Mouse (Mus musculus) embryo, embryonic 11 days (tissue): Measurements from ENCODE around the gene Mcur1.

Experiments used
- DNase-seq: peaks from one replicate; pipeline ENCODE4 v3.0.0-alpha.2; 2015

The Mcur1 gene

DNA sequence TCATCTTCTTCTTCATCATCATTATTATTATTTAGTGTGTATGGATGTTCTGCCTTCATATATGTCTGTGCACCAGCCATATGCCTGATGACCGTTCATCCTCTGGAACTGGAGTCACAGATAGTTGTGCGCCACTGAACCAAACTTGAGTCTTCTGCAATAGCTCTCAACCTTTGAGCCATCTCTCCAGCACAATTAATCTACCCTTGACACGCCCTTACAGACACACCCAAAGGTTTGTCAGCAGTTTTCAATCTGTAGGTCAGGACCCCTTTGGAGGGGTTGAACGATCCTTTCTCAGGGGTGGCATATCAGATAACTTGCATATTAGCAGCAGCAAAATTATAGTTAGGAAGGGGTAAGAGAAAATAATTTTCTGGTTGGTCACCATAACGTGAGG, 4.7 kb upstream of the Mcur1 start:
- no peak for DNase-seq

DNA sequence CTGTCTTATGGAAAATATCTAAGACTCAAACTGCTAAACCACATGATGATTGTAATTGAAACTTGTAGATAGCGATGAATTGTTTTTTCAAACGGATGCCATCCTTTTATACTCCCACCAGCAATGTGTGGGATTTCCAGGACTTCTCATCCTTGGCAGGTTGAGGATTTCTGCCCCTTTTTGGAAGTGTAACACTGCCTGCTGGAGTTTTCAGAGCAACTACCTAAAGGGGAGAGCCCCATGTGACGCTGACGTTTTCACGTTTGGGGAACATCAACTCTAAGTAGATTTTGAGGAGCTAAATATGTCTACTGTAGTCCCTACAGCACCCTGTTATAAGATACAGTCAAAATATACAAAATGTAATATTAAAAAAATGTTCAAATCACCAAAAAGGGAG, 2.7 kb upstream of the Mcur1 start:
- no peak for DNase-seq

DNA sequence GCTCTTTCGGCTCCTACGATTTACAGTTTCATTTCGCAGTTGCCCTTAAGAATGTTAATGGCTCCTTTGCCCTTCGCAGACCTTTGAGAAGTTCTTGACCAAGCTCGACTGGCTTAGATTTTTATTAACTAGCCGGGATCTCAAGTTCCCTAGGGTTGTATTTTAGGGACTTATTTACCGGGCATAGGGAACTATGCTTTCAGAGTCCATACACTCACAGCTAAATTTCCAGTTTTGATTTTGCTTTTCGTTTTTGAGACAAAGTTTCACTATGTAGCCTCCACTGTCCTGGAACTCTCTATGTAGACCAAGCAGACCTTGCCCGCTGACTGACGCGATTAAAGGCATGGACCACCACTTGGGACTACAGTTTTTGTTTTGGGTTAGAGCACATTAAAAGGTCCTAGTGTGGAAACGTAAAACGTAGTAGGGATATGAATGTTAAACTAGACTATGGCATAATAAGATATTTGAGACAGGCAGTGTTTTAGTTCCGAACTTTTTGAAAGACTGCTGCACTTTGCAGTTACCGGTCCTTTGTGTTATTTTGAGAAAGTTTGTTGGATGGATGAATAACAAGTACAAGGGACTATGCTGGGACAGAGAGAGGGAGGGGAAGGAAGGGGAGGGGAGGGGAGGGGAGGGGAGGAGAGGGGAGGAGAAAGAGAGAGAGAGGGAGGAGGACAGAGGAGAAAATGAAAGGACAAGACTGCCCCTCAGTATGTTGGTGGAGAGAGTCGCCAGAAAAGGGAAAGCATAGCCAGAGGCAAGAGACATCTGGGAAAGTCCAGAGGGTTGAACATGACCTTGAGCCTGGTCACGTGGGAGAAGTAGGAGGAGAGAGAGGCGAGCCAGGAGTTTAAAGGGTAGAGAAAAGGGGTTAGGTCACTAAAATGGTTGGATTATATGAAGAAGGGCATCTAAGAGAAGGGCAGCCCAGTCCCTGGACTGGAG, 744 bp upstream of the Mcur1 start:
- DNase-seq: peak; percentile 54

DNA sequence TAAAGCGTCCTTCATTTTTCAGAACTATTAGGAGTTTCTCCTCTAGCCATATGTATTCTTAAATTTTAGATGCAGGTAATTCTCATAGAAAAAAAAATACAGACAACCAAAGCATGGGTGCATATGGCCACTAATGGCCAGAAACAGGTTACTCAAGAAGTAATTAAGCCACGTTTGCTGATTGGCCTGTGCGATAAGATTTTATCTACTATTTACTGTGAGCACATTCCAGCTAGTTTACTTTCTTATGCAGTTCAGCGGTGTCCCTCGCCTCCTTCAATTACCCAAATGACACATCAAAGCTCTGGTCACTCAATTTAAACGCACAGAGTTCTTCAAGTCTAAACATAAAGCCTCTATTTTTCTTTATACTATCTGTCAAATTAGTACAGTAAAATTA, 1.0 kb downstream of the Mcur1 start:
- no peak for DNase-seq

DNA sequence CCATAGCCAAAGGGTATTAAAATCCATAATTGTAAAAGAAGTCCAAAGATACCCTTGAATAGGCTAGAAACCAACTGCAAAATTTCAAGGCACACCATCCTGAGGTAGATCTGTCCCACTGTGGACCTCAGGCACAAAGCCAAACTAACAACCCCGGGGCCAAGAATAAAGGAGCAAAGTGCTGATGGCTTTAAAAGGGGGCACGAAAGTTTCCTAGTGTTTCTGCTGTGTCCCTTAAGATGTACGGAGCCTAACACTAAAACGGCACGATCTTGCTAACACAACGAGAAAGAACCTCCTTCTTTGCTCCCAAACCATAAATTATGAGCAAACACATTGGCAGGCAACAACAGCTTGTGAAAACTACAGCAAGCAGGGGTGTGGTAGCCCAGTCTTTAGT, 1.6 kb downstream of the Mcur1 start:
- no peak for DNase-seq

DNA sequence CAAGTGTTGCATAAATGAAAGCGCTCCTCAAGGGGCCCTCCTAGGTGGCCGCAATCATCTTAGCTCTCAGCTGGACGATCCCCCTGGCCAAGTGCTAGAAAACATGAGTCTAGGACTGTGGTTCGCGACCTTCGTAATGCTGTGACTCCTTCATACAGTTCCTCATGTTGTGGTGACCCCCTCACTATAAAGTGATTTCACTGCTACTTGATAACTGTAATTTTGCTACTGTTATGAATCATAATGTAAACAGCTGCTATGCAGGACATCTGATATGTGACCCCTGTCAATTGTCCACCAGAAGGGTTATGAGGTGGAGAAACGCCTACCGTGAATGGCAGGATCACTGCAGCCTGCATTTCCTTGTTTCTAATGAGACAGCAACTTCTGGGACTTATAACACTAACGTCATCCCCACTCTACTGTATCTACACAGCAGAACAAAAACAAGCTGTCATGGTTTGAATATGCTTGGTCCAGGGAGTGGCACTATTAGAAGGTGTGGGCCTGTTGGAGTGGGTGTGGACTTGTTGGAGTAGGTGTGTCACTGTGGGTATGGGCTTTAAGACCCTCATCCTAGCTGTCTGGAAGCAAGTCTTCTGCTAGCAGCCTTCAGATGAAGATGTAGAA, 3.0 kb downstream of the Mcur1 start:
- DNase-seq: no peak

DNA sequence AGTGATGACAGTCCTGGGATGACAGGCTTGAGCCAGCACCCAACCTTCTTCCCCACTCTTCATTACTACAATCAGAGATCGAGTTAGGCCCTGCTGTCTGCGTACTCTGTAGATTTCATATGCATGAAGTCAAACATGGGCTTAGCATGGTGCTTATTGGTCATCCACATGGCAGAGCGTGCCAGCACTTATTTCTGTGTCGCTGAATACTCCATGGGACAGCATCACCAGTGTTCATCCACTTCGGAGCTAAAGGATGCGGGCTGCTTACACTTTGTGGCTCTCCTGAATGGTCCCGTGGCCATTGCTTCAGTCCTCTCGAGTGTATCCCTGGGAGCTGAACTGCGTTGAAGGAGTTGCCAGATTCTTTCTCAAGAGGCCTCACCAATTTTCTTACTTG, 4.7 kb downstream of the Mcur1 start:
- no peak for DNase-seq

DNA sequence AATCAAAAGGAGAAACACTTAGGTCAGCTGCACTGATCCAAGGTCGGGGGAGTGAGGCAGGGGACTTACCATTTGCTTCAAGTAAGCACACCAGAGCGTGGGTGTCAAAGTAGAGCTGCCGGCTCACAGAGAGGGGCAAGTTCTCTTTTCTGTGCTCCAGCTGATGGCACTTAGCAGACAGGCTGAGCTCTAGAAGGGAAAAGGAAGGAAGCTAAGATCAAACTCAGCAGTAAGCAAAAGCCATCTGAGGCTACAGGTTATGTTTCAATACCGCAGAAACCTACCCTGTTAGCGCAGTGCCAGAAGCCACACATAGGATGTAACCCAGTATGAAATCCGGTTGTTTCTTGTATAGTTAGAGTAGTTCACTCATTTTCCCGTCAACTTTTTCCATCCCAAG, 5.2 kb downstream of the Mcur1 start:
- no peak for DNase-seq

DNA sequence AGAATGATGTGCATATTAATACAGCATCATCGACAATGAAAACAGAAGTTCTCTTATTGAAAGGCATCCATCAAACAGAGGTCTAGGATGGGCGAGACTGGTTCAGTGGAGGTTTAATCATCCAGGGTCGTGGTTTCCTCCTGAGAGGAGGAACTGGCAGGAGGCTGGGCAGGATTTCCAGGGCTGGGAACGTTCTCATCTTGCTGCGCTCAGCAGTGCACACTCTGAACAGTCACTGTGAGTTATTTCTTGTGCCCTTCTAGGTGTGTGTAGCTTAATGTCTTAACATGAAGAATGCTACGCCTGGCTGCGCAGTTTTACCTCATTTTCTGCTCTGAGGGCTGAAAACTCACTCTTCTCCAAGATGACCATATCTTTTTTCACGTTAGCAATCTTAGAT, 9.3 kb downstream of the Mcur1 start:
- DNase-seq: no peak

DNA sequence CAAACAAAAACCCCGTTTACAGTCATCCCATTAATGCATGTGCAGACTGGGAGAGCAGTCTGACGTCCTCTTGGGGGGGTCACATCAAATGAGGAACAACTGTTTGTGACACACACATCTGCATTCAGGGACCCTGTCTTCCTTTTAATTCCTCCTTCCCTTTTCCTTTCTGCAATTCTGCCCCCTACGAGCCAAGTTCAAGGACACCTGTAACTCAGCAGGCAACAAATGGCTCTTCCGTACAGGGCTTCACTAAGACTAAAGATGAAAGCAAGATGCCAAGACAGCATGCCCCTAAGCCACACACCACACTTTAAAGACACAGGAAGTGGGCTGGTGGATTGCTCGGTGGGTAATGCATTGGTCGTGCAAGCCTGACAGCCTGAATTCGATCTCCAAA, 10.1 kb downstream of the Mcur1 start:
- no peak for DNase-seq

DNA sequence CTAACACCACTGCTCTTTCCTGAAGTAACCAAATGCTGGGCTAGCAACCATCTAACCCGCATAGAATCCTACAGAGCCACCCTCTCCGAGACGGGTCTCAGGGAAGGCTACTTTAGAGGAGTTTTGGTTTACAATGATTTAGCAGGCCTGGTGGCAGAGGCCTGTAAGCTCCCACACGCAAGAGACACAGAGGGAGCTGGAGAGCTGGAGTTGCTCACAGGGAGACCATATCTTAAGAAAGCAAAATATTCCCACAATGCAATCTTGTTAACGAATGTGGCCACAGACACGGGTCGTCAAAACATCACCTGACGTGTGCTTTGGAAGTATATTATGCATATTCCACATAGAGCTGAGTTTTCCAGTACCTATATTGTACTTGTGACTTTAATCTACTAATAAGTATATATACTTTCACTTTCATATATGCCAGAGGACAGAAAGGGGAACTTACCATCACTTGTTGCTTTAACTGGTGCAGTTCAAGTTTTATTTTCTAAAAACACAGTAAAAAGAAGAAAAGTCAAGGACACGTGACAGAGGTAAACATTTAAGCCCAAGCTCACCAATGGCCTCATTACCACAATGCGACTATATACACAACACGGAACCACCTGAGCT, 10.8 kb downstream of the Mcur1 start:
- no peak for DNase-seq

DNA sequence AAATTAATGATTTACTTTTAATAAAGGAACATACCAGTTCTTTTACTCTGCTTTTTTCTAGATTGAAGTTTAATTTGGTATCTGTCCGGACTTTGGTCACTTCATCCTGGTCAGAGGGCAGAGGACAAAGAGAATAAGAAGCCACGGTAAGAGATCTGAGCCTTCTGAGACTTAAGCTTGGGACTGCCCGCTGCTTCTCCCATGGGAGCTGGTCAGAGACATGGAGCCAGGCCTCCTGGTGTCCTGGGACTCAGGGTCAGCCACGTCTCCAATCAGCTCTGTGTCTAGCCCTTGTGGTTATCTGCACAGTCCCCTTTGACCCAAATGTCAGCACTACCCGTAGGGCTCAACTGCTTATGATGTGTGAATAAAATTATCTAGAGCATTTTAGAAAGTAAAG, 11.4 kb downstream of the Mcur1 start:
- DNase-seq: no peak

DNA sequence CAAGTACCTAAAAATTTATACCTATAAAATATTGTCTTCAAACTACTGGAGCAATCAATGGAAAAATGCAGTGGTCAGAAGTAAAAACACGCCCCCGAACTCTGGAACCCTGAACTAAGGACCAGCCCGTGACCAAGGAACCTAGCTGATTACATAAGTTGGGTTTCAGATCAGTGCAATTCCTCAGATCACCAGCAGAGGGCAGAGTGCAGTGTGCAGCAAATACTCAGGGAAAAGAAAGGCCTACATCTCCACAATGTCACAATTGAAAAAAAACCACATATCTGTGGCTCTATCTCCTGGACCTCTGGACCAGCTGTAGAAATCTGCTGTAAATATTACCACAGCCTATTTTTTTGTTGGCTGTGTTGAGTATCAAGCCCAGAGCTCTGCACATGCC, 13.1 kb downstream of the Mcur1 start:
- peak; percentile 77 for DNase-seq

DNA sequence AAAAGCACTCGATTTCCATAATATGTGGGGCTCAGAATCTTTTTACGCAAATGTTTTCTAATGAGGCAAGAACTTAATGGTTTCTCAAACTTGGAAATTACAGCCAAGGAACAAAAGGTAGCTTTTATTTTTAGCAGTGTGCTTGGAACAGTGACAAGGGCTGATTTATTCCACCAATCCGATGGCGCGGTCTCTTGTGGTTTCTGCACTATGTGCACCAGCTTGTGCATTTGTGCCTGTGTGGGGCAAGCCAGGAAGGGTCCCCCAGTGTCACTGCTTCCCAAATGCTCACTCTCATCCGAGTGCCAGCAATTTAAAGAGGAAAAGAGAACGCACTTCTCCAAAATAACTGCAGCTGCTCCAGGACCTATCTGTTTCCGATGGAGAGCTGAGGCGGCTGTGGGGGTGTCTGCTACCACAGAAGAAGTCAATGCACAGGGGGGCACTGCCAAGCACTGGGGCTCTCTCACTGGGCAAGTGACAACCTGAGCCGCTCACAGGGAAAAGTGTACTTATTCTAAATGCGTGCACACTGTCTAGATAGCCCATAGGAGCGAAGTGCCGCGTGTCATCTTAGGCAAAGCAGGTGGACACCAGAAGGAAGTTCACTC, 19.7 kb downstream of the Mcur1 start:
- no peak for DNase-seq

DNA sequence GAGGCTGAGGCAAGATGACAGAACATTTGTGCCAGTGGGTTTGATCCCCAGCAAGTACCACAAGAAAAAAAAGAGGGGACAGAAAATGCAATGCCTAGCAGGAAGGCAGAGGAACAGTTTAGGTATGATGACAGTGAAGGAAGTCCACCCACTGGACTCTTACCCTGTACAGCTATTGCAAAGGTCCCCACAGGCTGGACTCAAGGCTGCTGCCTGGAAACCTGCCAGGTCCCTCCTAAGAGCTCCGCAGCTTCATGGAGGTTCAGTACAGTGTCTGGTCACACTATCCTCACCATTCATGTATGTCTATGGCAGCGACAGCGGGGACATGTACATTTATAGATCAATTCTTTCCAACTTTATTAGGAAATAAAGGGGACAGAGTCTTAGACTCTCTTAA, 20.6 kb downstream of the Mcur1 start:
- DNase-seq: no peak

DNA sequence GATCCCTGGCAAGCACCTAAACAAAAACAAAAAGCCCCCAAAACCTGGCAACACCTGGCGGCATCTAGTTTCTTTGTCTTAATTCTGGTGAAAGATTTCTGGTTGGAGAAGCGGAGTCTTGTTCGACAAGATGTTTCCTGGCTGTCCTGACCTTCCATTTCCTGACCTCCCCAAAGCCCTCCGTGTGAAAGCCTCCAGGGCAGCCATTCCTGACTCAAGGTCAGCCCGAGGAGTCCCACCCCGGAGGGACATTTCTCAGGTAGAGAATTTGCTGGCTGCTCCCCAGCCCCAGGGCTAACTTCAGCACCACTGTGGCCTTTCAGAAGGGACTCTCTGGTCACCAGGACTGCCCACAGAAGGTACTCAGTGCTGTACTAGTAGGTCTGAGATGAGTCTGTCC, 22.1 kb downstream of the Mcur1 start:
- DNase-seq: no peak

DNA sequence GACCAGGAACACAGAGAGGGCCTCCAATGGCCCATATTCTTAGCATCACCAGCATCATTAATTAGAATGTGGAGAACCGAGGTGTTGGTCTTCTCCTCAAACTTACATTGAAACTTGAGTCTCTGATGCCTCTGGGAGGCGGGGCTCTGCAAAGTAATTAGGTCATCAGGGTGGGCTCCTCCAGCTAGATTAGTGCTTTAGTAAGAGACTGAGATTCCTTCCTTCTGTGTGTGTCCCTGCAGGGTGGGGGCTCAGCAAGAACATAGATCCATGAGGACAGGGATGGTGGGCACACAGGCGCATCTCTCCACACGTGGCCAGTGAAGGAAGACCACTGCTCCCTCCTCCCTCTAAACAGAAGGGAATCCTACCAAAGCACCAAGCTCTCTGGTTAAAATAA, 26.0 kb downstream of the Mcur1 start:
- DNase-seq: no peak

DNA sequence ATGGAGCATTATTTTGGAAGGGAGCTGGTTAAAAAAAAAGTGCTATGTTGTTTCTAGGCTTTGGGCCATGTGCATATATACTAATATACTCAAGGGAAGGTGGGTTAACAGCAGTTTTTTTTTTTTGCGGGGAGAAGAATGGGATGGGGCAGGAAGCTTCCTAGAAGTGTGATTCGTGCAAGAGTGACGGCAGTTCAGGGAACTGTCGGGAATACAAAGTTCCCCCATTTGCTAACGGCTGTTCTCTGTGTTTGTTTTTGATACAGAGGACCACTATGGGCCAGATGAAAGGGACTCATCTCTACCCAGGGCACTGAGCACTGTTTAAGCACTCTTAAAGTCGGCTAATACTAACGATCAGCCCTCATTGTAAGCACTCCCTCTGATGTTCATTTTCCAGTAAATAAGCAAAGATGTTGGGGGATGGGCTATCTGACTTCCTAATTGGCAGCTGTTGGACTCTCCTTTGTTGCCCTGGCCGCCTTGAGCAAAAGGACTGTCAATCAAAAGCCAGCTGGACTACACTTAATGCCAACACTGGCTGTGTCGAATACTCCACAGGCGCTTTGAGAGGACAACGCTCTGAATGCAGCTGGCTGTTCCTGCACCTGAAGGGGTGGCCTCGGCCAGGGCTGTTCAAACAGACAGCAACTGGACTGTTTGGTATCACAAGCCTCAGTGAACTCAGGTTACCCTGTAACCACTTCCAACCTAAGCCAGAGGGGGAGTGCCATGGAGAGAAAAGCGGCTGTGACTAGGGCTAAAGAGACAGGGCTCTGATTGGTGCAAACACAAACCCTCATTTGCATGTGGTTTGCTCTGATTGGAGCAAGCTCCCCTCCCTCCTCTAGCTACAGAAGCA, 28.9 kb downstream of the Mcur1 start:
- peak; percentile 85 for DNase-seq

DNA sequence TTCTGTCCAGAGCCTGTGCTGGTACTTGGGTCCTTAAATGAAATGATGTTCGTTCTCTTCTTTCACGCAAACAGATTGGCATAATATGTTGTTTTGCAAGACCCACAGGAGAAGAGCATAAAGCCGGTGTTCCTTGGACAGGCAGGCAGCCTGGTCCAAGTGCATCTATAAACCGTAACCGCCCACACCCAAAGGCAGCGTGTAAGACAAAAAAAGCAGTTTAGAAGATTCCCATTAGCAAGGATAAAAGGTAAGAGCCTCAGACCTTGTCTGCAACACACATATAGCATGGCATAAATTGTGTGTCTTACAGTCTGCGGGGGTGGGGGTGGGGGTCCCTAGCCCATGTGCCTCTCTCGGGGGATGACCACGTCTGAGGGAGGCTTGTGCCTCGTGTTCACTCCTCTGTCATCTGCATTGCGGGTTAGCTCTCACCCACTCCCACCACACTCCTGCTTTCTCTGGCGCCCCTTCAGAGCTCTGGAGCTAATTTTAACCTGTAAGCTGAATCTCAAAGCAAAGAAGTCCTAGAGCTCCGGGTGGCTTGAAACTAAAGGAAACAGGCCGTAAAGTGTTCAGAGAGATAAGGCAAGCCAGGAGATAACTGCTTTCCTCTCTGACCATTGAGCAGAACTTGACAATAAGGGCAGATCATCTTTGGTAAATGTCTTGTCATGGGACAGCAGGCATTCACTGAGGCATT, 29.7 kb downstream of the Mcur1 start:
- peak; percentile 32 for DNase-seq

DNA sequence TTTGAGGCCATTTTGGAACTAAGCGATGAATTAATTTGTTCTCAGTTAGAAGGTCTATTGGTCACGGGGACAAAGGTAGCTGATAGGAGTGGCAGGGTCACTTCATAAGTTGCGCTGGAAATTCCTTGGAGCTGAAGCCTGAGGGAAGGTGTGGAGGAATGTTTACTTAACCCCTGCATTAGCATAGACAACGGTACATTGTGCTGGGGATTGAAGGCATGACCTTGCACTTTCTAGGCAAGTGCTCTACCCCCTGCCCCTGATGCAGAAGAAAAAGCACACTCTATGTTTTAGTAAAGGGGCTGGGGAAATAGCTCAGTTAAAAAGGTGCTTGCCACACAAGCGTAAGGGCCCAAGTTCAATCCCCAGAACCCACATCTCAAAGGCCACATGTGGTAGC, 33.7 kb downstream of the Mcur1 start:
- no peak for DNase-seq

DNA sequence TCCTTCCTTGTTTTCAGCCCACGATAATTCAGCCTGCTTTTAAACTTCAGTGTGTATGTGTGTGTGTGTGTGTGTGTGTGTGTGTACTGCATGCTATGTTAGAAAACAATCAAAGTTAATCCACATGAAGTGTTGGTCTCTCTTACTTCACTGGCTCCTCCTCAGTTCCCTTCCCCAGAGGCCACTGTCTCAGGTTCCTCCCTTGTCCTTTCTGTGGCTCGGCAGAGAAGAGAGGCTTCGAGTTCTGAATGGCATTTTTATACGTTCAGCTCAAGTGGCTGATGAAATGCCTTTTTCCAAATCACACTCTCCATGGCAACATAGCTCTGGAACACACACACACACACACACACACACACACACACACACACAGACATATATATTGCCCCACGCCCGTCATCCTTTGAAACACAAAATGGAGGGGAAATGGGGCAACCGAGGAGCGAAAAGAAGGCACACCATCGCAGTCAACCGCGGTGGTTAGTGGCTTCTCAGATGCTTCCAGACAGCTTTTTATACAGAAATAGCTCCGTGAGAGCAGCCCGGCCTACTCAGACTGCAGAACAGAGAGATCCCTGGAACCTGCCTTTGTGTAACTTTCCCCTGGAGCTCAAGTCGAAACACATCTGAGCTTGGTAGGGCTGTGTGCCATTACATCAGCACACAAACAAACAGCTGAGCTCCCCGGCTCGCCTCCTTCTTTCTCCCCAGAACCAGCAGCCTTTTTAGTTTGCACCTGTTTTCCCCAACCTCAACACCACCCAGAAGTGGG, 34.4 kb downstream of the Mcur1 start:
- DNase-seq: peak; percentile 36
